Mouse (Mus musculus): ENCODE results near the gene Eif4enif1.
"Not testable (repeated sequence)": the region's sequence is repeated elsewhere in the genome, so short reads cannot be mapped to it uniquely, and the experiment has no call there.

DNA sequence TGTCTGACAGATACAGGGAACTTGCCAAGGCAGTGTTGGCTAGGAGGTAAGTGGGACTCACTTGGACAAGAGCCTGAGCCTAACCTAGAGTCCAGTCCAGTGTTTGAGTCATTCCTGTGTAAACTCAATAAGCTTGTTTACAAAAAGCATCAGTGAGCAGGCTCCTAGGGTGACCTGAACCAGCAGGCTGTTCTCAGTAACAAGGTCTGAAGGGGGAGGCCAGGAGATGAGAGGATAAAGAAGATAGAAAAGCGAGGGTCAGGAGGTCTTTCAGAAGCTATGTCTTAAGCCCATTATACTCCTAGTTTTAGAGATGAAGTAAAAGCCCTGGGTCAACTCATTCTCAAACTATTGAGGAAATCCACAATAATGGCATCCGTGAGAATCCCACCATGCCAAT, 40.8 kb upstream of the Eif4enif1 start:
- not testable (repeated sequence) for TF ChIP-seq CTCF (conservative IDR thresholded peaks at IDR 0.05; ENCODE audit: insufficient read depth, insufficient read length, low read depth, low read length); POLR2A (IDR thresholded peaks at IDR 0.05; ENCODE audit: low read depth, low read length)

Data from kidney, adult 2 months (tissue).